Mouse (Mus musculus) forebrain, embryonic 13.5 days (tissue): ENCODE data around the gene Evi2b. TPM values are rescaled to one million over a fixed set of nuclear protein-coding genes. Genes with fewer than 3 reads are reported as not detected.

Experiments
- ATAC-seq: fragments of 200-750 bp; cut with Nextera tagmentation; 2 replicates; pipeline ENCODE4 v1.8.0; 2017
- H3K27ac ChIP-seq: fragments of 300-500 bp; sonication (generic); 2 replicates; pipeline ENCODE4 v1.5.1; 2015; ENCODE audit warnings: inconsistent platforms, mild to moderate bottlenecking, moderate library complexity
- H3K27me3 ChIP-seq: fragments of 300-500 bp; sonication (generic); 2 replicates; pipeline ENCODE4 v1.6.1; 2015; ENCODE audit warnings: mild to moderate bottlenecking, inconsistent platforms
- H3K36me3 ChIP-seq: fragments of 300-500 bp; sonication (generic); 2 replicates; pipeline ENCODE4 v1.6.1; 2015; ENCODE audit warnings: mild to moderate bottlenecking, inconsistent platforms; ENCODE audit not compliant: poor library complexity, severe bottlenecking
- H3K4me1 ChIP-seq: fragments of 300-500 bp; sonication (generic); 2 replicates; pipeline ENCODE4 v1.6.1; 2015; ENCODE audit warnings: inconsistent platforms
- H3K4me2 ChIP-seq: fragments of 300-500 bp; sonication (generic); 2 replicates; pipeline ENCODE4 v1.6.1; 2015; ENCODE audit warnings: inconsistent platforms, mild to moderate bottlenecking, moderate library complexity
- H3K4me3 ChIP-seq: fragments of 300-500 bp; sonication (generic); 2 replicates; pipeline ENCODE4 v1.5.1; 2015; ENCODE audit warnings: mild to moderate bottlenecking, inconsistent platforms
- H3K9ac ChIP-seq: fragments of 300-500 bp; sonication (generic); 2 replicates; pipeline ENCODE4 v1.6.1; 2015; ENCODE audit warnings: mild to moderate bottlenecking, inconsistent platforms
- H3K9me3 ChIP-seq: fragments of 300-500 bp; sonication (generic); replicated peaks from 2 replicates; pipeline ENCODE4 v1.6.1; 2016; ENCODE audit warnings: inconsistent platforms
- WGBS: fragments of 180-500 bp; shearing (Covaris S2); methylation state at CpG from one replicate; pipeline ENCODE4 v1.1.7; 2015; 5-methylcytosine and 5-hydroxymethylcytosine counted together
- polyA plus RNA-seq: library from polyadenylated mRNA; unstranded; fragments of >200 nt; fragmentation: Nextera tagmentation; extraction: Ambion mirVana; gene quantifications from 2 replicates; pipeline ENCODE4 v1.2.1, GENCODE M21; 2015

The Evi2b gene
- polyA plus RNA-seq, 1 experiment from 2014 or later = not detected

GRCm38 (mm10) chr11:79530774-79531173, 7.2 kb upstream of the Evi2b start:
- no peaks in the 10 kb centered on the region for H3K9me3 ChIP-seq
- peaks cover 20% of the 10 kb centered on the region for H3K36me3 ChIP-seq
- 91% methylated on average over 11 of the region's 11 CpGs for WGBS
- no peak overlapping the region for H3K9ac ChIP-seq
- H3K4me3 ChIP-seq = no peak overlapping the region
- H3K27ac ChIP-seq = no peak overlapping the region
- no peaks in the 10 kb centered on the region for H3K27me3 ChIP-seq
- no peak for ATAC-seq
- no peak overlapping the region for H3K4me2 ChIP-seq
- peaks cover 6% of the 10 kb centered on the region; the same call in 1 of the 2 replicates for H3K4me1 ChIP-seq

- H3K36me3 ChIP-seq = peaks cover 18% of the 10 kb centered on the region
- no peak for ATAC-seq
- 82% methylated on average over 7 of the region's 7 CpGs for WGBS
Measured at GRCm38 (mm10) chr11:79530333-79530761, 6.8 kb upstream of the Evi2b start, which contains the start of the genes Evi2 and Evi2a. Gene Evi2, minus strand, starts transcription at chr11:79530589. Gene Evi2a, minus strand, starts transcription at chr11:79530609.

DNA sequence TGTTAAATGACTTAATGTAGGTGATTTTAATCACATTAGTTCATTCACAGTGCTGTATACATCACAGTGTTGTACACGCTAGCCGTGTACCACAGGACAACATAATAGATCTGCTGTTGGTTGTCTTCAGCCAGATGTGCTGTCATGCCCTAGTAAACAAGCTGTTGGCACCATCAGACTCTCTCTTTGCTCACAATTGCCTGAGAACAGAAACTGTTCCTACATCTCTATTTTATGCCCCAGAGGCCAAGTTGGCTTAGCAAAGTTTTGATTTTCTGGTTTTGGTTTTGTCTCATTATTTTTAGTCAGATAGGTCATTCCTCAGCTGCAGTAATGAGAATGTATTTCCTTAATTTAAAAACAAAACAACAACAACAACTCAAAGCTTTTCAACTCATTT, 6.2 kb upstream of the Evi2b start:
- Histone ChIP-seq H3K4me1 (peaks cover 6% of the 10 kb centered on the region; the same call in 1 of the 2 replicates), H3K4me3 (no peak overlapping the region), H3K9ac (no peak overlapping the region), H3K27me3 (no peaks in the 10 kb centered on the region), H3K4me2 (no peak overlapping the region), H3K9me3 (no peaks in the 10 kb centered on the region), H3K36me3 (peaks cover 18% of the 10 kb centered on the region), H3K27ac (no peak overlapping the region)
- WGBS = 93% methylated on average over 2 of the region's 2 CpGs
- ATAC-seq = no peak

More at GRCm38 (mm10) chr11:79530333-79530761, 6.8 kb upstream of the Evi2b start, which contains the start of the genes Evi2 and Evi2a:
- no peaks in the 10 kb centered on the region for H3K9me3 ChIP-seq
- H3K4me1 ChIP-seq = peaks cover 6% of the 10 kb centered on the region; the same call in 1 of the 2 replicates
- H3K4me2 ChIP-seq = no peak within 1 kb of the TSS
- no peak within 1 kb of the TSS for H3K9ac ChIP-seq
- H3K4me3 ChIP-seq = no peak within 1 kb of the TSS
- no peak within 1 kb of the TSS for H3K27ac ChIP-seq
- H3K27me3 ChIP-seq = no peaks in the 10 kb centered on the region

GRCm38 (mm10) chr11:79529226-79529625, 5.7 kb upstream of the Evi2b start:
- H3K27me3 ChIP-seq = no peaks in the 10 kb centered on the region
- no peak overlapping the region for H3K27ac ChIP-seq
- WGBS = 98% methylated on average over 6 of the region's 6 CpGs
- peaks cover 20% of the 10 kb centered on the region for H3K36me3 ChIP-seq
- H3K4me1 ChIP-seq = peaks cover 6% of the 10 kb centered on the region; the same call in 1 of the 2 replicates
- H3K4me2 ChIP-seq = no peak overlapping the region
- no peak overlapping the region for H3K4me3 ChIP-seq
- H3K9me3 ChIP-seq = no peaks in the 10 kb centered on the region
- ATAC-seq = no peak
- H3K9ac ChIP-seq = no peak overlapping the region

- Histone ChIP-seq H3K27me3 (no peaks in the 10 kb centered on the region), H3K9me3 (no peaks in the 10 kb centered on the region), H3K4me1 (no peaks in the 10 kb centered on the region), H3K9ac (no peak overlapping the region), H3K36me3 (peaks cover 20% of the 10 kb centered on the region), H3K4me3 (no peak overlapping the region), H3K4me2 (no peak overlapping the region), H3K27ac (no peak overlapping the region)
- ATAC-seq = no peak
- WGBS = 95% methylated on average over 3 of the region's 3 CpGs
Measured at GRCm38 (mm10) chr11:79528601-79529000, 5.0 kb upstream of the Evi2b start.

- Histone ChIP-seq H3K27ac (no peak overlapping the region), H3K4me1 (no peaks in the 10 kb centered on the region), H3K4me3 (no peak overlapping the region), H3K36me3 (peaks cover 20% of the 10 kb centered on the region), H3K9me3 (no peaks in the 10 kb centered on the region), H3K4me2 (no peak overlapping the region), H3K27me3 (no peaks in the 10 kb centered on the region), H3K9ac (no peak overlapping the region)
- no peak for ATAC-seq
- WGBS = 92% methylated on average over 5 of the region's 5 CpGs
Measured at GRCm38 (mm10) chr11:79527739-79528384, 4.3 kb upstream of the Evi2b start.

DNA sequence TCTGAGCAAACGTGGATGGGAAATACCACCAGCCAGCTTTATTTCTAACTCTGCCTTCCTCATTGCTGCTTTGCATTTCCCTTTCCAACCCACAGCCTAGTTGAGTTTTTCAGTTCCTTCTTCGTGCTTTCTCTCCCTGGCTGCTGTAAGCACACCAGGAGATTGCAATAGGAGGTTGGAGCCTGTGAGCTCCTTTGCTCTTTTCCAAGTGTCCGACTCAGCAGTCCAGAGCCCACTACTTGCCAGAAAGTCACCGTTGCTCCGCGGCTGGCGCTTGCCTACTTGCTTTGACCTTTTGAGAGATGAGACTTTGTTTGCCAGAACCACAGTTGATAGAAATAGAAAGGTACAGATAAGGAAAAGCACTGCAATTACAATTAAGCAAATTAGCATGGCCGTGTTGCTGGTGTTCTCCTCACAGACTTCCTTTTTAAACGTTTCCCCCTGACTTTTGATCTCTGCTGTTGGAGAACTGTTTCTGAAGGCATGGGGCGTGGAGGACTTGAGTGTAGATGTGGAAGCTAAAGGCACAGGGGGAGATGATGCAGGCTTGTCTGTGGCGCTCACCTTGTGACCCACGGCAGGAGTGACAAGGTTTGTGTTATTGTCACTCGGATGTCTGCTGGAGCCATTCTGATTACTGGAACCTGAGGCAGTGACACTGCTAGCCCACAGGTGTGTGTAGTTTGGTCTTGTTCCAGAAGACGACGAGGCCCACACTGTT, 3.6 kb upstream of the Evi2b start:
- Histone ChIP-seq H3K4me3 (no peak overlapping the region), H3K9ac (no peak overlapping the region), H3K4me1 (no peaks in the 10 kb centered on the region), H3K27me3 (no peaks in the 10 kb centered on the region), H3K36me3 (peaks cover 20% of the 10 kb centered on the region), H3K4me2 (no peak overlapping the region), H3K9me3 (no peaks in the 10 kb centered on the region), H3K27ac (no peak overlapping the region)
- WGBS = 85% methylated on average over 15 of the region's 15 CpGs
- ATAC-seq = no peak

DNA sequence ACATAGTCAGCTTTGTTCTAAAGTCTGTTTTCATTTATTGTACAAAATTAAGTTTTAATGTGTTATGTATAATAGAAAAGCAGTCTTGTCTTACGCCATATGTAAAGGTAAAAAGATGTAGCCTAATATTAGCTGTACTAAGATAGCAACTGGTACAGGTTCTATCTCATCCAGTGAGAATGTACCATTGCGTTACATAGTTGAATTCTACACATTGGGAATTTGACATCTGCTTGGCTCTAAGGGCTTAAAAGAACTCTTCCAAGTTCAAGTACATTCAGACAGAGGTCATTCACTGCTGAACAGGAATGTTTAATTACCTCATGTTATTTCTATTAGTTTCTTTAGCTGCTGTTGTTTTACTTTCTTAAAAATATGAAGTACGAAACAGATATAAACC, 3.0 kb upstream of the Evi2b start:
- Histone ChIP-seq H3K27me3 (no peaks in the 10 kb centered on the region), H3K4me3 (no peak overlapping the region), H3K4me1 (no peaks in the 10 kb centered on the region), H3K9me3 (no peaks in the 10 kb centered on the region), H3K27ac (no peak overlapping the region), H3K9ac (no peak overlapping the region), H3K36me3 (peaks cover 15% of the 10 kb centered on the region), H3K4me2 (no peak overlapping the region)
- 96% methylated on average over 3 of the region's 3 CpGs for WGBS
- no peak for ATAC-seq

DNA sequence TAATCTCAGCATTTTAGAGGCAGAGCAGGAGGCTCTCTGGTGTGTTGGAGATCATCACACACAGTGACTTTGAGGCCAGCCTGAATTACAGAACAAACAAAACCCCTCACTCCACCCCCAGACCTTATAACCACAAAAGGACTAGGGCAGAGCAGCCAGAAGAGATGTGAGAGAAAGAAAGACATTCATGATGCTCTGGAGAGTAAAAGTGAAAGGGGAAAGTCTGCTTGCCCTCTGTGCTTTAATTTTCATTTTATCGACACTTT, 681 bp upstream of the Evi2b start:
- Histone ChIP-seq H3K27ac (no peak overlapping the region), H3K4me2 (no peak overlapping the region), H3K4me3 (no peak overlapping the region), H3K9me3 (no peaks in the 10 kb centered on the region), H3K4me1 (no peaks in the 10 kb centered on the region), H3K9ac (no peak overlapping the region), H3K27me3 (no peaks in the 10 kb centered on the region), H3K36me3 (peaks cover 10% of the 10 kb centered on the region; the same call in 1 of the 2 replicates)
- WGBS = 91% methylated on average over 1 of the region's 1 CpGs
- ATAC-seq = no peak

DNA sequence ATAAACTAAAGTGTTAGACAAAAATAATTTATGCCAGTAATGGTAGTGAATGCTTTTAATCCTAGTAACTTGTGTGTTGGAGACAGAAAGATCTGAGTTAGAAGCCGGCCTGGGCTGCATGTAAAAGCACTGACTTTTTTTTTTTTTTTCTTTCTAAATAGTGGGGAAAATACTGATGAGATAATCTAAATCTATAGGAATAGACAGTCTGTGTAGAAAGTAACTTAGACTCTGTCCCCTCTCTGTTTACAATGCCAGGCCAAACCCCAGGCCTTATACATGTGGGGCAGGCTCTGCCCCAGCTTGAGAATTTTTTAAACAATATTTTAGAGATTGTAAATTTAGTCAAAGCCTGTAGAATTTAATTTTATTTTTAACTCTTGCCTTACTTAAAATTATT, 618 bp downstream of the Evi2b start:
- Histone ChIP-seq H3K9me3 (no peaks in the 10 kb centered on the region), H3K27ac (no peak overlapping the region)

GRCm38 (mm10) chr11:79521930-79522329, 1.6 kb downstream of the Evi2b start:
- Histone ChIP-seq H3K4me3 (no peak overlapping the region), H3K27ac (no peak overlapping the region), H3K4me2 (no peak overlapping the region), H3K27me3 (no peaks in the 10 kb centered on the region), H3K36me3 (0 out of 2 replicates have a peak, but pooled peaks cover 2% of the 10 kb centered on the region), H3K4me1 (no peaks in the 10 kb centered on the region), H3K9me3 (no peaks in the 10 kb centered on the region), H3K9ac (no peak overlapping the region)
- ATAC-seq = no peak

More for the DNA sequence above, 618 bp downstream of the Evi2b start:
- ATAC-seq = no peak
- H3K4me3 ChIP-seq = no peak overlapping the region
- H3K27me3 ChIP-seq = no peaks in the 10 kb centered on the region
- no peak overlapping the region for H3K9ac ChIP-seq
- 100% methylated on average over 1 of the region's 1 CpGs for WGBS
- no peaks in the 10 kb centered on the region for H3K4me1 ChIP-seq
- H3K36me3 ChIP-seq = peaks cover 6% of the 10 kb centered on the region; the same call in 1 of the 2 replicates
- no peak overlapping the region for H3K4me2 ChIP-seq

DNA sequence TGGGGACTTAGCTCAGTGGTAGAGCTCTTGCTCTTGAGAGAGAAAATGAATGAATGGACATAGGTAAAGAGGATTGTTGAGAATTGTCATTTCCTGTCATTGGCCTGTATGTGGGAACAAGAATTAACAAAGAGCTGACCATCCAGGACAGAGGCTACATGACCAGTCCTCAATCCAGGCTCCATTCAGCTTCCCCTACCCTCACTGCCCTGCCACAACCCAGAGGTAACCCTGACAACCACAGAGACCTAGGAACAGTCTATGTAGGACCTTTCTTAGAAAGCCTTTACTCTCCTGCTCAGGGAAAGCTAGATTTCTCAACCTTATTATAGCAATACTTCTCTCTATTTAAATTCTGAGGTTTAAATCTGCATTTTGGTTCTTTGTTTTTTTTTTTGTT, 2.8 kb downstream of the Evi2b start:
- Histone ChIP-seq H3K4me1 (no peaks in the 10 kb centered on the region), H3K4me3 (no peak overlapping the region), H3K27ac (no peak overlapping the region), H3K9me3 (no peaks in the 10 kb centered on the region), H3K27me3 (no peaks in the 10 kb centered on the region), H3K4me2 (no peak overlapping the region), H3K36me3 (0 out of 2 replicates have a peak, but pooled peaks cover 2% of the 10 kb centered on the region), H3K9ac (no peak overlapping the region)
- ATAC-seq = no peak
